7 mouse cellular contexts compared by ENCODE assay signal in the genomic region with DNA sequence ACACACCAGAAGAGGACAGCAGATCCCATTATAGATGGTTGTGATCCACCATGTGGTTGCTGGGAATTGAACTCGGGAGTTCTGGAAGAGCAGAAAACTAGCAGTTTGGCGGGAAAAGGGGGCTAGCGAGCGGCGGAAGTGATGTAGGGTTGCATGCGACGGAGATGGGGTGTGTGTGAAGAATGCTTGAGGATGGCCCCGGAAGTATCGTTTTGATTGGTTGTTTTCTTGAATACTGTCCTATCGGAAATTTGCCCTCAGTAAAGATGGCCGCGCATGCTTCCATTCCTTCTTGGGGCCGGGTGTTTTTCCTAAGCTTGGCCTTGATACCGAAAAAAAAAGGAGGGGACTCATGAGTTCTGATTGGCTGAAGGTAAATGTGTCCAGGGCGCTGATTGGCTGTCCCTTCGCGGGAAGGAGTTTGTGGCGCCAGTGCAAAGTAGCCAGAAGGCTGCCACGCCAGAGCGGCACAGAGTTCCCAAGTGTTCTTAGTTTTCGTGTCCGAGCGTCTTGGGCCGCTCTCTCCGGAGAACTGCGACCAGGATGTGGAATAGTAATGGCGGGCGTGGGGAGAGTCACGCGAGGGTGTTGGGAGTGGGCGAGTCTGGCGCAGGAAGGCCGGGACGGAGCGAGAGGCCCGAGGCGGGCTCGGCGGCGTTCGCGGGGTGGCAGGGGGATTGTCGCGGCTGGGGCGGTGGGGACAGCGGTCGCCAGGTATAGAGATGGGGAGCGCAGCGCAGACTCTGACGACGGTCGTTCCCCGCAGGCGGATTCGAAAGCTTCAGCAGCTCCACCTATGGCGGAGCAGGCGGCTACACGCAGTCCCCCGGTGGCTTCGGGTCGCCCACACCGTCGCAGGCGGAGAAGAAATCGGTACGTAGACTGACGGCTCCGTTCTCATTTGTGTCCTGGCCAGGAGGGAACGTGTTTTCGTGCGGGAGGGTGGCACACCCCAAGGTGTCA. TPM values are rescaled to one million over a fixed set of nuclear protein-coding genes. Genes with fewer than 3 reads are reported as not detected.
A peak's percentile ranks its signal among the peaks of the same experiment; 100 is the strongest.
DNase-seq lines count a peak whose midpoint lies in the region; ATAC-seq lines count a peak whose summit lies in the region.

A gene (plus strand): TSS at position 419 of the 963 bp plus-strand sequence.

- H3K27ac ChIP-seq in embryonic facial prominence, embryonic 12.5 days: peak within 1 kb of the TSS; percentile 76
- H3K27ac ChIP-seq in limb, embryonic 11.5 days (replicated peaks; ENCODE audit: low read depth, low read length): peak within 1 kb of the TSS; percentile 68; the same call in 1 of the 2 replicates
- H3K27ac ChIP-seq in midbrain, embryonic 14.5 days (replicated peaks; ENCODE audit: low read depth, low read length): no peak within 1 kb of the TSS; the same call in 1 of the 2 replicates

- DNase-seq in adrenal gland, postnatal 25 days: peak; percentile 96
- DNase-seq in heart, adult 11 months: peak; percentile 100
- DNase-seq in kidney, adult 18-20 months: peak; percentile 99
- DNase-seq in limb, embryonic 11.5 days (ENCODE audit: low spot score): peak; percentile 99
- DNase-seq in midbrain, embryonic 14.5 days: peak; percentile 99
- peak; percentile 92 to 97 for DNase-seq in spleen, adult 18-20 months

- H3K27me3 ChIP-seq in embryonic facial prominence, embryonic 12.5 days: no peaks in the 10 kb centered on the region
- H3K27me3 ChIP-seq in limb, embryonic 11.5 days (ENCODE audit: control insufficient read depth, insufficient read depth, low read length): no peaks in the 10 kb centered on the region
- no peaks in the 10 kb centered on the region for H3K27me3 ChIP-seq in midbrain, embryonic 14.5 days (ENCODE audit: control insufficient read depth, insufficient read depth, low read length)

- no peaks in the 10 kb centered on the region for H3K9me3 ChIP-seq in embryonic facial prominence, embryonic 12.5 days
- H3K9me3 ChIP-seq in limb, embryonic 11.5 days (ENCODE audit: control insufficient read depth, low read length): no peaks in the 10 kb centered on the region
- H3K9me3 ChIP-seq in midbrain, embryonic 14.5 days (ENCODE audit: control insufficient read depth, low read length): no peaks in the 10 kb centered on the region

- peak; percentile 93 for ATAC-seq in embryonic facial prominence, embryonic 12.5 days (ENCODE audit: insufficient number of reproducible peaks, insufficient read depth, low FRiP score, low TSS enrichment)
- peak; percentile 91 for ATAC-seq in limb, embryonic 11.5 days (ENCODE audit: insufficient number of reproducible peaks, low FRiP score, low TSS enrichment, low read depth)
- peak; percentile 95 for ATAC-seq in midbrain, embryonic 14.5 days (ENCODE audit: low FRiP score, low TSS enrichment)

- H3K4me3 ChIP-seq in embryonic facial prominence, embryonic 12.5 days: peak within 1 kb of the TSS; percentile 67
- H3K4me3 ChIP-seq in limb, embryonic 11.5 days (ENCODE audit: low read depth, low read length): peak within 1 kb of the TSS; percentile 90
- peak within 1 kb of the TSS; percentile 71 for H3K4me3 ChIP-seq in midbrain, embryonic 14.5 days (replicated peaks; ENCODE audit: low read depth, low read length)

- peaks cover 9% of the 10 kb centered on the region for H3K4me1 ChIP-seq in embryonic facial prominence, embryonic 12.5 days
- no peaks in the 10 kb centered on the region for H3K4me1 ChIP-seq in limb, embryonic 11.5 days (ENCODE audit: control insufficient read depth, insufficient read depth, low read length)
- H3K4me1 ChIP-seq in midbrain, embryonic 14.5 days (ENCODE audit: control insufficient read depth, insufficient read depth, low read length): peaks cover 6% of the 10 kb centered on the region; the same call in 1 of the 2 replicates

- WGBS in embryonic facial prominence, embryonic 12.5 days: under 1% methylated on average over 69 of the region's 71 CpGs
- under 1% methylated on average over 66 of the region's 71 CpGs for WGBS in limb, embryonic 11.5 days
- WGBS in midbrain, embryonic 14.5 days: under 1% methylated on average over 71 of the region's 71 CpGs

- H3K9ac ChIP-seq in embryonic facial prominence, embryonic 12.5 days: peak within 1 kb of the TSS; percentile 78
- H3K9ac ChIP-seq in limb, embryonic 11.5 days (ENCODE audit: low read length): peak within 1 kb of the TSS; percentile 83
- H3K9ac ChIP-seq in midbrain, embryonic 14.5 days (replicated peaks; ENCODE audit: low read length): peak within 1 kb of the TSS; percentile 52

- H3K4me2 ChIP-seq in embryonic facial prominence, embryonic 12.5 days (replicated peaks): peak within 1 kb of the TSS; percentile 70
- H3K4me2 ChIP-seq in limb, embryonic 11.5 days (ENCODE audit: low read depth, severe bottlenecking): peak within 1 kb of the TSS; percentile 57
- H3K4me2 ChIP-seq in midbrain, embryonic 14.5 days (ENCODE audit: low read length): peak within 1 kb of the TSS; percentile 89

- peaks cover 31% of the 10 kb centered on the region for H3K36me3 ChIP-seq in embryonic facial prominence, embryonic 12.5 days
- peaks cover 7% of the 10 kb centered on the region; the same call in 1 of the 2 replicates for H3K36me3 ChIP-seq in limb, embryonic 11.5 days (ENCODE audit: control insufficient read depth, insufficient read depth, low read length)
- peaks cover 20% of the 10 kb centered on the region; the same call in 1 of the 2 replicates for H3K36me3 ChIP-seq in midbrain, embryonic 14.5 days (ENCODE audit: control insufficient read depth, insufficient read depth, low read length)

RNA-seq across cellular contexts. Expression of the gene that starts here (rescaled TPM):
- total RNA-seq in adrenal gland, postnatal 25 days (2021): 17.7 and 19.4 TPM in 2 replicates
- 133 and 138 TPM in 2 replicates for polyA plus RNA-seq in embryonic facial prominence, embryonic 12.5 days (2016; fragmentation: Nextera tagmentation; extraction: Ambion mirVana)
- polyA plus RNA-seq in limb, embryonic 11.5 days (2014; fragmentation: Nextera tagmentation; extraction: Ambion mirVana): 182 and 183 TPM in 2 replicates
- 34.1 and 38.1 TPM in 2 replicates for polyA plus RNA-seq in midbrain, embryonic 14.5 days (2014; fragmentation: Nextera tagmentation; extraction: Ambion mirVana)
